Mouse (Mus musculus): ENCODE measurements around the gene Agt. TPM values are rescaled to one million over a fixed set of nuclear protein-coding genes. Genes with fewer than 3 reads are reported as not detected.

Agt gene
- polyA plus RNA-seq, 1 experiment from 2014 or later = not detected

GRCm38 (mm10) chr8:124520249-124521080 lies 49.0 kb downstream of the Agt start, which contains the start of gene Cog2:
TSS of gene Cog2 (plus strand) at chr8:124520767.
- H3K27ac ChIP-seq (ENCODE audit: low read depth, low read length) = no peak within 1 kb of the TSS
- peak within 1 kb of the TSS; percentile 86 for H3K9ac ChIP-seq (ENCODE audit: low read length)
- 10% methylated on average over 50 of the region's 50 CpGs for WGBS
- H3K9me3 ChIP-seq (replicated peaks; ENCODE audit: control insufficient read depth, low read length) = no peaks in the 10 kb centered on the region
- peaks cover 11% of the 10 kb centered on the region for H3K4me1 ChIP-seq (ENCODE audit: control insufficient read depth, insufficient read depth, low read length)
- peak within 1 kb of the TSS; percentile 85 for H3K4me2 ChIP-seq (ENCODE audit: low read length)
- H3K27me3 ChIP-seq (replicated peaks; ENCODE audit: control insufficient read depth, insufficient read depth, low read length) = no peaks in the 10 kb centered on the region
- ATAC-seq (peak; percentile 100), DNase-seq (ENCODE audit: low spot score) (peak; percentile 97)
- H3K4me3 ChIP-seq (ENCODE audit: low read depth, low read length) = peak within 1 kb of the TSS; percentile 91
- peaks cover 5% of the 10 kb centered on the region for H3K36me3 ChIP-seq (ENCODE audit: control insufficient read depth, insufficient read depth, low read length)

- Histone ChIP-seq H3K9ac (ENCODE audit: low read length) (no peak overlapping the region), H3K36me3 (ENCODE audit: control insufficient read depth, insufficient read depth, low read length) (no peaks in the 10 kb centered on the region), H3K4me3 (ENCODE audit: low read depth, low read length) (no peak overlapping the region), H3K9me3 (replicated peaks; ENCODE audit: control insufficient read depth, low read length) (no peaks in the 10 kb centered on the region), H3K27me3 (replicated peaks; ENCODE audit: control insufficient read depth, insufficient read depth, low read length) (no peaks in the 10 kb centered on the region), H3K4me1 (ENCODE audit: control insufficient read depth, insufficient read depth, low read length) (peaks cover 10% of the 10 kb centered on the region), H3K27ac (ENCODE audit: low read depth, low read length) (no peak overlapping the region), H3K4me2 (ENCODE audit: low read length) (no peak overlapping the region)
- ATAC-seq = no peak
- DNase-seq (ENCODE audit: low spot score) = no peak
- WGBS = 75% methylated on average over 6 of the region's 6 CpGs
Observed at GRCm38 (mm10) chr8:124517142-124517541, 52.4 kb downstream of the Agt start.

- Histone ChIP-seq H3K9ac (ENCODE audit: low read length) (no peak overlapping the region), H3K4me2 (ENCODE audit: low read length) (no peak overlapping the region), H3K27me3 (replicated peaks; ENCODE audit: control insufficient read depth, insufficient read depth, low read length) (no peaks in the 10 kb centered on the region), H3K9me3 (replicated peaks; ENCODE audit: control insufficient read depth, low read length) (no peaks in the 10 kb centered on the region), H3K27ac (ENCODE audit: low read depth, low read length) (no peak overlapping the region), H3K4me3 (ENCODE audit: low read depth, low read length) (no peak overlapping the region), H3K36me3 (ENCODE audit: control insufficient read depth, insufficient read depth, low read length) (no peaks in the 10 kb centered on the region), H3K4me1 (ENCODE audit: control insufficient read depth, insufficient read depth, low read length) (peaks cover 4% of the 10 kb centered on the region)
- DNase-seq (ENCODE audit: low spot score) = no peak
- WGBS = 79% methylated on average over 6 of the region's 6 CpGs
- ATAC-seq = no peak
Observed at GRCm38 (mm10) chr8:124516525-124516924, 53.0 kb downstream of the Agt start.

GRCm38 (mm10) chr8:124516039-124516438 lies 53.5 kb downstream of the Agt start:
- no peak for ATAC-seq
- WGBS = 74% methylated on average over 3 of the region's 3 CpGs
- Histone ChIP-seq H3K4me3 (ENCODE audit: low read depth, low read length) (no peak overlapping the region), H3K9me3 (replicated peaks; ENCODE audit: control insufficient read depth, low read length) (no peaks in the 10 kb centered on the region), H3K9ac (ENCODE audit: low read length) (no peak overlapping the region), H3K4me2 (ENCODE audit: low read length) (no peak overlapping the region), H3K36me3 (ENCODE audit: control insufficient read depth, insufficient read depth, low read length) (no peaks in the 10 kb centered on the region), H3K4me1 (ENCODE audit: control insufficient read depth, insufficient read depth, low read length) (no peaks in the 10 kb centered on the region), H3K27me3 (replicated peaks; ENCODE audit: control insufficient read depth, insufficient read depth, low read length) (no peaks in the 10 kb centered on the region), H3K27ac (ENCODE audit: low read depth, low read length) (no peak overlapping the region)
- no peak for DNase-seq (ENCODE audit: low spot score)

- no peak for ATAC-seq
- no peak overlapping the region for H3K27ac ChIP-seq (ENCODE audit: low read depth, low read length)
- H3K4me1 ChIP-seq (ENCODE audit: control insufficient read depth, insufficient read depth, low read length) = no peaks in the 10 kb centered on the region
- WGBS = 68% methylated on average over 3 of the region's 3 CpGs
- H3K27me3 ChIP-seq (replicated peaks; ENCODE audit: control insufficient read depth, insufficient read depth, low read length) = no peaks in the 10 kb centered on the region
- no peak for DNase-seq (ENCODE audit: low spot score)
- no peak overlapping the region for H3K4me3 ChIP-seq (ENCODE audit: low read depth, low read length)
- no peaks in the 10 kb centered on the region for H3K9me3 ChIP-seq (replicated peaks; ENCODE audit: control insufficient read depth, low read length)
- no peak overlapping the region for H3K9ac ChIP-seq (ENCODE audit: low read length)
- no peak overlapping the region for H3K4me2 ChIP-seq (ENCODE audit: low read length)
- no peaks in the 10 kb centered on the region for H3K36me3 ChIP-seq (ENCODE audit: control insufficient read depth, insufficient read depth, low read length)
Observed at GRCm38 (mm10) chr8:124509156-124509555, 60.4 kb downstream of the Agt start.

- 71% methylated on average over 6 of the region's 6 CpGs for WGBS
- no peak overlapping the region for H3K4me3 ChIP-seq (ENCODE audit: low read depth, low read length)
- no peak overlapping the region for H3K4me2 ChIP-seq (ENCODE audit: low read length)
- ATAC-seq = no peak
- no peak overlapping the region for H3K9ac ChIP-seq (ENCODE audit: low read length)
- no peaks in the 10 kb centered on the region for H3K4me1 ChIP-seq (ENCODE audit: control insufficient read depth, insufficient read depth, low read length)
- no peaks in the 10 kb centered on the region for H3K27me3 ChIP-seq (replicated peaks; ENCODE audit: control insufficient read depth, insufficient read depth, low read length)
- H3K36me3 ChIP-seq (ENCODE audit: control insufficient read depth, insufficient read depth, low read length) = no peaks in the 10 kb centered on the region
- no peaks in the 10 kb centered on the region for H3K9me3 ChIP-seq (replicated peaks; ENCODE audit: control insufficient read depth, low read length)
- no peak for DNase-seq (ENCODE audit: low spot score)
- no peak overlapping the region for H3K27ac ChIP-seq (ENCODE audit: low read depth, low read length)
Observed at GRCm38 (mm10) chr8:124508321-124508695, 61.2 kb downstream of the Agt start.

- Histone ChIP-seq H3K9ac (ENCODE audit: low read length) (no peak overlapping the region), H3K4me1 (ENCODE audit: control insufficient read depth, insufficient read depth, low read length) (no peaks in the 10 kb centered on the region), H3K36me3 (ENCODE audit: control insufficient read depth, insufficient read depth, low read length) (no peaks in the 10 kb centered on the region), H3K27me3 (replicated peaks; ENCODE audit: control insufficient read depth, insufficient read depth, low read length) (no peaks in the 10 kb centered on the region), H3K9me3 (replicated peaks; ENCODE audit: control insufficient read depth, low read length) (no peaks in the 10 kb centered on the region), H3K4me2 (ENCODE audit: low read length) (no peak overlapping the region), H3K27ac (ENCODE audit: low read depth, low read length) (no peak overlapping the region), H3K4me3 (ENCODE audit: low read depth, low read length) (no peak overlapping the region)
- ATAC-seq = no peak
- no peak for DNase-seq (ENCODE audit: low spot score)
- WGBS = 77% methylated on average over 8 of the region's 8 CpGs
Observed at GRCm38 (mm10) chr8:124507572-124508320, 61.8 kb downstream of the Agt start.

Data from forebrain, embryonic 14.5 days (tissue).